Mouse (Mus musculus) spleen, postnatal 14 days (tissue): ENCODE data around the gene Them5.

Source experiments
- DNase-seq, 2 experiments: peaks; one replicate each; pipeline ENCODE4 v3.0.0; 2021 to 2022; ENCODE audit warnings: low spot score in 2 of 2

The Them5 gene

DNA sequence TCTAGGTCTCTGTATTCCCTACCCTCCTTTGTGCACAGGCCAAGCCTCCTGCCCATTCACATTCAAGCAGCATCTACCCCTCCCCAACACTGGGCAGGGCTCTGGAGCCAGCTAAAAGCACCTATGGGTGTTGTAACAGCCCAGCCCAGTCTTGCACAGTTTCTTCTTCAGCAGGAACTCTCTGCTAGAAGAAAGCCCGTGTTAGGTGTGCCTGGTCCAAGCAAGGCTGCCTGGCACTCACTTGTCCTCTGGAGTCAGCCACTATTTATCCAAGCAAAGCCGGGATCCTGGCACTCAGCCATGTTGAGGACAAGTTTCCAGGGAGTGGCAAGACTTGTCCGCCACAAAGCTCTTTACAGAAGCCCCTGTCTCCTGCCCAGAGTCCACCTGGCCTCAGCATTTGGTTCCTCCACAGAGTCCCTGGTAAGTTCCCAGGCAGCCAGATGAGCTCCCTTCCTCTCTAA lies at the start of gene Them5:
TSS of gene Them5 (plus strand) at position 141 of the 464 bp plus-strand sequence.
- no peak for DNase-seq

DNA sequence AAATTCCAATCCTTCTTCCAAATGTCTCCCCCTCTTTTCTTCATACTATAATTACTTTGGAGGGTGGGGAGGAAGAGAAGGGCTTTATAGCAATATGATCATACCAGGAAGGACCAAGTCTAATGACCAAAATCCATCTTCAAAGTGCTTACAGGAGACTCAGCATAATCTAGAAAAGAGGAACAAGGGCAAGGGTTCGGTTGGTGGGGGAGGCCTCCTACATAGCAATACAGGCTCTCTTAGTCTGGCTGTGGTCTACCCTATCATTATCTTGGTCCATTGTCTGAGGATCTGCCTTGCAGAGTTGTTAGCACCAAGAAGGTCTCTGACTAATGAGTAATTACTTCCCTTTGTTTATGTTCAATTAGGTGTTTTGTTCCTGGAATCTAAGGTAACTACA lies 36.4 kb upstream of the Them5 start:
- no peak for DNase-seq

DNA sequence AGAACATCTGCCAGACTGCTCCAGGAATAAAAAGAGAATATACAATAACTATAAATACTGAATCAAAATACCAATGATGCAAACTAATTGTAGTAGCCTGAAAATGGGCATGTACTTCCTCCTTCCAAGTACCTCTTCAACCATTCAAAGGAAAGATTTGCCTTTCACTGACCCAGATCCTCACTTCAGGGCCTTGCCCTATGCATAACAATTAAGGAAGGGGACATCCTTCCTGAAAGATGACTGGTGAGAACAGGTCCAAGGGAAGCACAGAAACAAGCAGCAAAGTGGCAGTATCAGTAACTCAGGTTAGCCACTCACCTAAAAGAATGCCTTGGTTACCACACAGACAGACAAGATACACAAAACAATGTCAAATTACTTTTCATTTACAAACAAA lies 34.9 kb upstream of the Them5 start:
- DNase-seq, result no peak

DNA sequence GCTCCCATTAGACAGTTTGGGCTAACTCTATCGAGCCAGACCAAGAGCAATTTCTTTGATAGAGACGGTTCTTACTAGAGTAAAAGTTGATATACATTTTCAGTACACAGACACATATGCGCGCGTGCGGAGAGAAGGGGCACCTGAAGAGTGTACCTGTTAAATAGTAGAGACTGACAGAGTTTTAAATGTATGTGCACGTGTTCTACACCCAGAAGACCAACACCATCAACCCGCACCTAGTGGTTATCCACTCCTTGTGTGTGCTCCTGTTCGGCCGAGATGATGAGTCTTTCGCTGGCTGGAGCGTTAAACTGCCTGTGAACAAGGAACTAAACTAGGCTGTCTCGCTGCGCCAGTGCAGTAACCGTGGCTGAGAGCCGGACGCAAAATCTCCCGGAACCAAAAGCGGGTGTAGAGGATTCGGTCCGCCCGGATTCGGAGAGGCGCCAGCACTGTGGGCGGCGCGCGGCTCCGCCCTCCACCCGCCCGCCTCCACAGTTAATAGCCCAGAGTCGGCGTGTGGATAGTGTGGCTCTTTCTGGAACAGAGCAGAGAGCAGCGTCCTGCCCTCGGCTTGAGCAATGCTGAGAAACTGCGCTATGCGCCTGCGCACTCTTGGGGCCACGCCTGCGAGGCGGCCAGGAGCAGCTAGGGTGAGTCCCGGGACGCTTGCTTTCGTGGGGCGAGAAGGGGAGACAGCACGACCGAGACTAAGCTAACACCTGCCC lies 32.1 kb upstream of the Them5 start, which contains the start of gene Them4:
TSS of gene Them4 (plus strand) at position 457 of the 731 bp plus-strand sequence.
- peak; percentile 70 to 74 for DNase-seq

DNA sequence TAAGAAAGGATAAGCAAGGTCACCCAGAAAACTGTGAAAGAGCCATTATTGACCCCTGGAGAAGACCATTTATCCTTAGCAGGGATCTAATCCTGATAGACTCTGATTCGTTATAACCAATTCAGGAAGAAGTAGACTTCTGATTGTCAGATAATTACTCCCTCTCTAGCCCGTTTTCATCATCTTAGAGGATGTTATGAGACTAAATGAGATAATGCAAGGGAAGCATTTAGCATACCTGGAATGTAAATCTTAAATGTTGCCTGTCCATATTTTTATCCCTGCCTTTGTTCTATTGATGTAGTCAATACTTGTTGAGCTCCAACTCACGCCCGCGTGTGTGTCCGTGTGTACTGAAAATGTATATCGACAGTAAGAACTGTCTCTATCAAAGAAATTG lies 31.4 kb upstream of the Them5 start:
- no peak for DNase-seq

DNA sequence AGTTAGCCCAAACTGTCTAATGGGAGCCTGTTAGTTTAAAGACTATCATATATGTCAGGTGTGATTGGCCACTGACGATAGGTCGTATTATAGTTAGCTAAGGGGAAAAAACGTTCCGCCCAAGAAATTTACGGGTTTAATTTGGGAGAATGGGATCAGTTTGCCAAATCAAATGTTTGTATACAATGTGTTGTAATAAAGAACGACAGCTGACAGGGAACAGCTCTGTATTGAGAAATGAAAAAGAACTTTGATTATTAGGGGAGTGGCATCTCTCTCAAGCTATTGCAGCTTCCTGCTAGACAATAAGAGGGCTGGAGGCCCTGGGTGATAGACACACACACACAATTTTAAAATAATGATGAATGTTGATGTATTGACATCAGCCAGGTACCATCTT lies 31.0 kb upstream of the Them5 start:
- DNase-seq, result no peak

DNA sequence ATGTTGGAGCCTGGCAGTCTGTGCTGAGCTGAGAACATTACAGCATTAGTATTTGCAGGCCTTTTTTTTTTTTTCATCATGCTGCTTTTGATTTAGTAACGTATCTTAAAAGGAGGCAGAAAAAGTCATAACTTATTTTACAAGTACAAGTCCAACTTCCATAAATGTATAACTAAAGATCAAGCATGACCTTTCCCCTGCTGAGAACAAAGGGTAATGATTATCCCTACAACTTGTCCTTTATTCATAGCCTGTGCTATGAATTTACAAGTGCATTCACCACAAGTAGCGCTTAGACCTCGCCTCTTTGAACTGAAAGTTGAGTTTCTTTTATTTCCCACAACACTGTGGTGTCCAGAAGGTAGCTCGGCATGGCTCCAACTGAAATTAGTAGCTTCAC lies 30.5 kb upstream of the Them5 start:
- DNase-seq, result no peak

DNA sequence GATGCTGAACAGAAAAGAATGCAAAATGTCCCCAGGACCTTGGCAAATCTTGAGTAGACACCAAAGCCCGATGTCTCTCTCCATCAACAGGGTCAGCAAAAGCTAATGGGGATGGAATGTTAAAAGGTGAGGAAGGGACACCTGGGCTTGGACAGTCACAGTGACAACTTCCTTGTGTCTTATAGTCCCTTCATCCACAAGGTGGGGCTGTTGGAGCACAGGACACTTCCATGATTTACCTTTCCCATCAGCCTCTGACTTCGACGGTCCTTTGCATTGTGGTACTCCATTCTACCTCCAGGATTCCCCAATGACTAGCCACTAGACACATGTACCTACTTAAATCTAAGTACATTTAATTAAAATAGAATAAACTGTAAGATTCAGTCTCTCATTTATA lies 13.2 kb upstream of the Them5 start:
- DNase-seq, result no peak

DNA sequence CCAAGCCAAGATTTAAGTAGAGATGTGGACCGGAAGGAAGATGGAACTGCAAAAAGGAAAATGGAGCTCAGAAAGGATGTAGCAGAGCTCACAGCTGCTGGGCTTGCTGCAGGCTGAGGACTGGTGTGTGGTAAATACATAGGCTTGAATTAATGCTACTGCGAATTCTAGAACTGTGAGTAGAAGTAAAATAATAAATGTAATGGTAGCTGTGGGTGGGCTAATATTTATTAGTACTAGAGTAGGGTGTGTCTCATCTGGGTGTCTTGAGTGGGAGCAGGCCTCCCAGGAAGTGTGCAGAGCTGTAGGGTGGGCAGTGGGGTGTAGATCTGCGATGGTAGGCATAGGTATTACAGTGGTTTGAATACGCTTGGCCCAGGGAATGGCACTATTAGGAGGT lies 7.5 kb upstream of the Them5 start:
- no peak for DNase-seq

DNA sequence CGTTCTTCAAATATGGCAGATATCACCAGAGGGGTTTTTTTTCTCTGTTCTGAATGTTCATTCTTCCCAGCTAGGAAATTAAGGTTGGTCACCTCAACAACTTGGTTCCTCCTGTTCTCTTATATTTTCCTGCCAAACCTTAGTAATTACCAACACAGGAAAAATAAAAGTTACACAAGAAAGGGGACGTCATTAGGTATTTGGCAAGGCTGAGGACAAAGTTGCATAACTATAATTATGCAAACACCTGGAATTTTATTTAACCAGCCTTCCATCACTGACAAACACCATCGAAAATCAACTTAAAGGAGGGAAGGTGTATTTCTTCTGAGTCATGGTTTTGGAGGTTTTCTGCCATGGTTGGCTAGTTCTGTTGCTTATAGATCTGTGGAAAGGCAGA lies 3.4 kb upstream of the Them5 start:
- no peak for DNase-seq

DNA sequence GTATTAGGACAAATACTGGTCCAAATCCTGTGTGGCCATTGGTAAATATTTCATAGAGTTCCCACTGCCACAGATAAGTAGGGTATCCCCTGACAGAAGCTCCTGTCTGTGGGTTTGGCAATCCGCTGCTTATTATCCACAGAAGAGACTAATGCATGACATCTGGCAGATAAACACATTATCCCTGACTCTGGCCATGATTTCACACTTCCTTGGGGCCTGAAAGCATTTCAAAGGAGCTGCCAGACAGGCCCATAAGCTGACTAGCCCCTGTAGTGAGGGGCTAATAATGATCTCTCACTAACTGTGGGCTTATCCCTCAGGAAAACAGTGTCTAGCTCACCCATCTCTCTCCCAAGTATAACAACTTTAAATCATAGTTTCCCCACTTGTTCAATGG lies 653 bp downstream of the Them5 start:
- DNase-seq, result no peak

DNA sequence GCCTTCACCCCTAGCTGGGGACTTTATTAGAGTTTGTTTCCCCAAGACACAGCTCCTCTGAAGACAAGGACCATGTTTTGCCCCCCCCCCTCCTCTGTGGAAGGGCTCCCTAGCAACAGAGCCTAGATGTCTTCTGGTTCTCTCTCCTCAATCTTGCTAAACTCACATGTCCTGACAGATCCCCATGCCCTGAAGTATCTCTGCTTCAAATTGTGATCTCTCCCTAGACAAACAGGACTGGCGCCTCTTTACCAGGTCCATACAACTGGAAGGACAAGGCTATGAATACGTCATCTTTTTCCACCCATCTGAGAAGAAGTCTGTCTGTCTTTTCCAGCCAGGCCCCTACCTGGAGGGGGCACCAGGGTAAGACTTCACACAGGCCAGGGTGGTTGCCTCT lies 2.3 kb downstream of the Them5 start:
- DNase-seq, result no peak

DNA sequence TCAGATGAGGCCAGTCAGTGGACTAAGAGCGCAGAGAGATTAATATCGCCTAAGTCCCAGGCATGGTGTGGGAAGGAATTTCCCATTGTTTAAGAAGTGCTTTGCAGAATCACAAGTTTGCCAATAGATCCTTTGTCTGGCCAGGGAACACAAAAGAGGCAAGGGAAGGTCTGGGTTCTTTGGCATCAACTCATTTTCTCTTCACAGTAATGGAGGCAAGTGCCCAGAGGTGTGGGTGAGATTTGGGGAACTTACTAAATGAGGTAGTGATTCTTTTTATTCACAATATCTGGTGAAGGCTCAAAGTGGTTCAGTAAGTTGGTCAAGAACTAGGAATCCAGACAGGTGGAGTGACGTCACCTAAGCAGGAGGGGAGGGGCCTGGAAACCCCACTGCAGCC lies 3.0 kb downstream of the Them5 start:
- DNase-seq, result no peak

DNA sequence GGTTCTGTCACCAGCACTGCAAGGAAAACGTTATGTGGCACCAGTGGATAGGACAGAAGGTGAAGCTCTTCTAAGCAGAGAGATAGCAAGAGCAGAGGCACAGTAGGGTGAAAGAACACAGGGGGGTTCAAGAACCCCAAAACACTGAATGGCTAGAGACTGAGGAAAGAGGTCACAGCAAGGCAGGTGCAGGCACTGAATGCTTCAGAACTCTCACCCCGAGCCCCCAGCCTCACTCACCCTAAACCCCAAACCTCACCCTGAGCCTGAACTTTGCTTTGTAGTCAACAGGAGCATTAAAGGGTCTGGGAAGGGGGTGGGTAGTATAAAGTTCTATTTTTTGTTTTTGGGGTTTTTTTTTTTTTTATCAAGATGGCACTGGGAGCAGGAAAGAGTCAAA lies 6.2 kb downstream of the Them5 start:
- DNase-seq, result no peak

DNA sequence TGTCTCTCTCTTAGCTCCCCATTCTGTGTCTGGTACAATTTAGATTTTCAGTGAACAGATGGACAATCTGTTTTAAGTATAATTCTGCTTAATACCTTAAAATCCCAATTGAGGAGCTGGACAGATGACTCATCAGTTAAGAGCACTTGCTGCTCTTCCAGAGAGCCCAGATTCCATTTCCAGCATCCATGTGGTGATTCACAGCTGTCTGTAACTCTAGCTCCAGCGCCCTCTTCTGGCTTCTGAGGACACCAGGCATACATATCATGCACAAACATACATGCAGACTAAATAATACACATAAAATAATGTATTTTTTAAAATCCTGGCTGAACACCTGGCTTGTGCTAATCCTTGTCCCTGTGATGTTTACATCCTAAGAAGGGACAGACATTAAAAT lies 18.9 kb downstream of the Them5 start:
- no peak for DNase-seq

DNA sequence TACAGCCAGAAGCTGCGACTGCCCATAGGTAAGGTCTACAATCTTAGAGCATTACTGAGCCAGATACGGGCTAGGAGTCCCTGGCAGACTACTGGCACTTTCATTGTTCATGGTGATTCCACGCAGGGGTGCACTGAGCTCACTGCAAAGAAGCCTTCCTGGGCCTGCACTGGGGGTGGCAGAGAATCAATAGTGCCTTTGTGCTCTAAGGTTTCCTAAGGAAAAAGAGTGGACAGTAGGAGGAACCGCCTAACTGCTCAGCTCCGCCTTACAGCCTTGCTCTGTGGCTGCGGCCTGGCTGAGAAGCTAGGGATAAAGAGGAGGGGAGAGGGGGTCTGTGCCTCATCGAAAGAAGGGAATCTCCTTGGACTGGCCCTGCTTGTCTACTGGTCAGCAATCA lies 20.2 kb downstream of the Them5 start, which contains the start of gene C2cd4d:
TSS of gene C2cd4d (plus strand) at position 301 of the 400 bp plus-strand sequence.
- no peak for DNase-seq

DNA sequence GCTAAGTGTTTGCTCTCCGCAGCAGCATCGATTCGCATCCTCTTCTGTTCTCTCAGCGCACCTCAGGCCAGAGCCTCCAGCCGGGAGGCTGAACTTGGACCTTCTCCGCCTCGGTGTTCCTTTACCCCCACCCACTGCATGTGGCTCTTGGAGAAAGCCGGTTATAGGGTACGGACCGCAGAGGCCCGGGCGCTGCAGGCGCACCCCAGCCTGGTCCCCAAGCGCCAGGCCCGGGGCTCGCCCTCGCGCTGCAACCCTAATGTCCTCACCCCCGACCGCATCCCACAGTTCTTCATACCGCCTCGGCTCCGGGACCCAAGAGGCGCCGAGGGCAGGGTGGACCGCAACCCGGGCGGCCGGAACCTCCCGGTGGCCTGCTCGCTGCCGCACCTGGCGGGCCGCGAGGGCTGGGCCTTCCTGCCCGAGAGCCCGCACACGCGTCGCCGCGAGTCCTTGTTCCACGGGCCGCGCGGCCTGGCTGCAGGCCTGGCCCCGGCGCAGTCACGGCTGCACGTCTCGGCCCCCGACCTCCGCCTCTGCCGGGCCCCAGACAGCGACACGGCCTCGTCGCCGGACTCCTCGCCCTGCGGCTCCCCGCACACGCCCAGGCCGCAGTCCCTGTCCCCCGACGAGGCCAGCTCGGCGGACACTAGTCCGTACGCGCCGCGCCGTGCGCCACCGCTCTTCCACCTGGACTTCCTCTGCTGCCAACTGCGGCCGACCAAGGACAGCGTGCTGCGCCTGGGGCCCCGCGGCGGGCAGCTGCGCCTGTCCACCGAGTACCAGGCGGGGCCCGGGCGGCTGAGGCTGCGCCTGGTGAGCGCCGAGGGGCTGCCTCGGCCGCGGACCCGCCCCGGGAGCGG lies 21.6 kb downstream of the Them5 start:
- no peak for DNase-seq

DNA sequence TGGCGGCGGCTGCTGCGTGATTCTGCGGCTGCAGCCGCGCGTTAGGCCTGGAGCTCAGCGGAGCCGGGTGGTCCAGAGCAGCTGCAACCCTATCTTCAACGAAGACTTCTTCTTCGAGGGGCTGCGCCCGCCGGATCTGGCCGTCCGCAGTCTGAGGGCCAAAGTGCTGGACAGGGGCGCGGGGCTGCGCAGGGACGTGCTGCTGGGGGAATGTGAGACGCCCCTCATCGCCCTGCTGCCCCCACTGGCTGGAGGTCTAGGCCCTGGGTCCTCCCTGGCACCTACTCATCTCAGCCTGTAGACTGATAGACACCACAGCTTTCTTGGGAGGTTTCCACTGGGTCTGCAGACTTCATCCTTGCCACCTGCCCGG lies 22.2 kb downstream of the Them5 start:
- DNase-seq, result no peak

DNA sequence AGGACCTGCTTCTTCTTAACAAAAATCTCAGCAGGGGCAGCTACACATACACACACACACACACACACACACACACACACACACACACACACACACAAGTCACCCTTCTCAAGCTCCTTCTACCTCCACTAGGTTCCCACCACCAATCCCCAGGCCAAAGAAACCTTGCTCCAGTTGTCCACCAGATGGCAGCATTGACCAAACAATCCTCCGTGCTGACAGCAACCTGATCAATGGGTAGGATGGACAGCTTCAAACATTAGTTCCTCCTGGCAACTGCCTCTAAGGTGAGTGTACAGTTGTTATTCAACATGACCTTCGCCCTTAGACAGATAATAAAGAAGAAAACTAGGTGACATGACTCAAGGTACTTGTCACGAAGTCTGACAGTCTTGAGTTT lies 24.9 kb downstream of the Them5 start:
- DNase-seq, result peak; percentile 34 to 59

DNA sequence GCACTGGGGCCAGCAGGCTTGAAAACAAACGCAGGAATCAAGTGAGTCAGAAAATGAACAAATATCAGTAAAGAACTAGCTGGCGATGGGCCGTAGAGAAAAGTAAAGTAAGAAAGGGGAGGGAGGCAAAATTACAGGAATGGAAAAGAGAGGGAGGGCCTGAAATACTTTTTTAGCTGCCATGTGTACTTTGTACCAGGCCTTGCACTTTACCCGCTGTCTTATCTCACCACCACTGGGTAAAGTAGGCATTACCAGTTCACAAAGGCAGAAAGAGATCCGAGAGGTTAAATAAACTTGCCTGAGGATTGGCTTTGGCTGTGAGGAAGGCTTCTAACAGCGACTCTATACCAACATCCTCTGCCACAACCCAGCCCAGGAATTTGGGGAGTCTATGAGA lies 25.6 kb downstream of the Them5 start:
- no peak for DNase-seq

DNA sequence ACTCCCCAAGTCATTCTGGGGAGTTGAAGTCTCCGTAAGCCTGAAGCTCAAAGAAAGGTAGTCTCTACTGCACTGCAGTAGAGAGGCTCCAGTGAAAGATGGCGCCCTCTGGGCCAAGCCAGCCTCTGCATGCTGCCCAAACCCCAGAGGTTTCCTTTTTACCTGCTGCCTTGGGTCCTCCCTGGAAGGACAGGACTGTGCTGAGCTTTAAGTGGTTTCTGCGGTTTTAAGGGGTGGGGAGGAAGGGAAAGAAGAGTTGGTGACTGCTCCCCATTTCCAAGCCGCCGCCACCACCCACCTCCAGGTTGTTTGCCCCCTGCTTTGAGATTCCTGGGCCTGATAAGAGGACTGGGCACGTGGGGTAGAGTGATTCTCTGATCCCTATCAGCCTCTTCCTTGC lies 26.7 kb downstream of the Them5 start:
- DNase-seq, result no peak

DNA sequence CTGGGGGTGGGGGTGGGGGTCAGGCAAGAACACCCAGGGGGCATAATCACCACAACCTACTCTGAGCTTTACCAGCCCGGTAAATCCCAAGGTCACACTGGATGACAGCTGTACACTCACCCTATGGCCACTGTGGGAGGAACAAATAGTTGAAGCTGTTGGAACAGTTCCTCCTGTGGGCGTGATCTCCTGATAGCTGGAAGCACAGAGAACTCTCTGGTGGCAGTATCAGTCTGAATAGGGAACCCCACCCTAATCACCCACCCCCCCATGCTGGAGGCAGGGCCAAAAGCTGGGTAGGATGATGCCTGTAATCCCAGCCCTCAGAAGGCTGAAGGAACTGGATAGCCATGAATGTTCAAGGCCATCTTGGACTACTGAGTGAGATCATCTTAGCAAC lies 27.8 kb downstream of the Them5 start:
- DNase-seq, result no peak

DNA sequence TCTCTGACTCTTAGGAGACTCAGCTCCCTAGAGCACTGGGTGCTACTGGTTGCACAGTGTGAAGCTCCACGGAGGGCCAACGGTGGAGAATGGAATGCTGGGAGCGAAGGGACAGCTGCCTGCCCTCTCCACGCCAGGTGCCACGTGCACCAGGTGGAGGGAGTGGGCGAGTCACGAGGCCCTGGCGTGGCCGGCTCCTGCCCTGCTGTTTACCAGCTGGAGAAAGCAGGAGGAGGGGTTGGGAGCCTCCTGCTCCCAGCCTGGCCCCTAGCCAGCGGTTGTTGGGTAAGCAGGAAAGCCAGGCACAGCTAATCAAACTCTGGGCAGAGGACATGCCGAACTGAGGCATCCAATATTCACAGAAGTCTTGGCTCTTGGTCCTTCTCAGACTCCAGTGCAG lies 29.7 kb downstream of the Them5 start:
- DNase-seq, result no peak
